ENCODE assay signal across 25 mouse cellular contexts in the genomic region with DNA sequence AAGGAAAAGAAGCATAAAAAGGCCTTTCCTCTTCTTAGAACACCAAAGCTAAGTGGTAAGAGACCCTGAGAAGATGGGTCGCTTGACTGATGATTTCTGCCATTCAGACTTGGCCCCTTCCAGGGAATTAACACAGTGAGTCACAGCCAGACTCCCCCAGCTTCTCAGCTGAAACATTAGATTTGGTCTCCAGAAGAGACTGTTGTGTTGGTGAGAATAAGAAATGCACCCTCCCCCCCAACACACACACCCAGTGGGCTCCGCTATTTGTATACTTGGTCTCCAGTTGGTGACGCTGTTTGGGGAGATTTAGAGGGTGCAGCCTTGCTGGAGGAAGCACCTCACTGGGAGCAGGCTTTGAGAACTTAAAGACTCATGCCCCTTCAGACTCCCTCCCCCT. TPM values are rescaled to one million over a fixed set of nuclear protein-coding genes. Genes with fewer than 3 reads are reported as not detected.
DNase-seq lines count a peak whose midpoint lies in the region.
"Had no signal": no experiment of that assay in that cellular context is flagged by ENCODE, and none has a peak within 500 bp of the region (broad histone marks: within the 10 kb centered on the region; RNA-seq: fewer than 3 reads in every experiment).

No protein-coding gene starts in this region.

- H3K27me3 ChIP-seq in heart, embryonic 10.5 days (ENCODE audit: insufficient read depth, poor library complexity, severe bottlenecking): peaks cover 2% of the 10 kb centered on the region; the same call in 1 of the 2 replicates
- H3K27me3 ChIP-seq: embryonic facial prominence, embryonic 13.5 days; embryonic facial prominence, embryonic 15.5 days had no signal

- H3K9me3 ChIP-seq in heart, embryonic 10.5 days: no peaks in the 10 kb centered on the region
- H3K9me3 ChIP-seq: embryonic facial prominence, embryonic 13.5 days; embryonic facial prominence, embryonic 15.5 days; forebrain, embryonic 10.5 days; forebrain, embryonic 12.5 days had no signal

- H3K27ac ChIP-seq in heart, embryonic 10.5 days: no peak overlapping the region
- H3K27ac ChIP-seq: embryonic facial prominence, embryonic 13.5 days; embryonic facial prominence, embryonic 15.5 days; forebrain, embryonic 10.5 days; forebrain, embryonic 12.5 days had no signal

- whole genome bisulfite sequencing in heart, embryonic 10.5 days: 72% methylated on average over 3 of the region's 3 CpGs

- no peak overlapping the region for H3K4me3 ChIP-seq in heart, embryonic 10.5 days
- H3K4me3 ChIP-seq: embryonic facial prominence, embryonic 13.5 days; embryonic facial prominence, embryonic 15.5 days; erythroblast, embryonic 14.5 days; forebrain, embryonic 10.5 days; forebrain, embryonic 12.5 days had no signal

- 0 out of 2 replicates have a peak, but pooled peaks cover 7% of the 10 kb centered on the region for H3K4me1 ChIP-seq in heart, embryonic 10.5 days
- H3K4me1 ChIP-seq: embryonic facial prominence, embryonic 13.5 days; embryonic facial prominence, embryonic 15.5 days had no signal

- peak; percentile 58 for DNase-seq in heart, adult 11 months
- DNase-seq in heart, embryonic 10.5 days (ENCODE audit: low spot score): no peak
- DNase-seq in right cerebral cortex, adult 18-20 months: peak; percentile 28
- DNase-seq in right cerebral cortex, postnatal 14 days: no peak
- peak; percentile 55 for DNase-seq in brain, adult 2 months (ENCODE audit: low read depth, low spot score)
- DNase-seq in adrenal gland, postnatal 10 days: no peak
- DNase-seq: adrenal gland, adult 2 months; adrenal gland, postnatal 14 days; adrenal gland, postnatal 36 days; cerebellum, adult 11 months; cerebellum, adult 18-20 months; cerebellum, adult 8-10 months; cerebellum, adult 9-11 months; cerebellum, postnatal 14 days; cerebellum, postnatal 36 days; embryo, embryonic 11 days had no signal

- no peaks in the 10 kb centered on the region for H3K36me3 ChIP-seq in heart, embryonic 10.5 days
- H3K36me3 ChIP-seq: embryonic facial prominence, embryonic 13.5 days; embryonic facial prominence, embryonic 15.5 days; forebrain, embryonic 10.5 days; forebrain, embryonic 12.5 days had no signal

RNA-seq across cellular contexts. Expression of a gene that starts 39.1 kb away (rescaled TPM):
- polyA plus RNA-seq in heart, embryonic 10.5 days (2016; fragmentation: Nextera tagmentation; extraction: Ambion mirVana): 2.3 and 2.8 TPM in 2 replicates
- 1 to 10 TPM; 1.5 to 1.9 TPM for total RNA-seq in adrenal gland, postnatal 10 days (2021)
- total RNA-seq: common myeloid progenitor, adult 5-6 weeks; MEL had no signal
- polyA plus RNA-seq: C2C12; embryonic facial prominence, embryonic 11.5 days; erythroblast, embryonic 14.5 days; forebrain, embryonic 10.5 days had no signal

Comparison
In these comparisons a context has a peak if more than half of its experiments do, and no peak if none do; other contexts are left out.
1. DNase-seq: peak in heart, adult 11 months (single experiment), right cerebral cortex, adult 18-20 months (single experiment) and brain, adult 2 months (single experiment); none in heart, embryonic 10.5 days (single experiment), right cerebral cortex, postnatal 14 days (single experiment) and adrenal gland, postnatal 10 days (single experiment).